Mouse (Mus musculus) bone marrow, adult 2 months (tissue): ENCODE results near the gene Col5a1. TPM values are rescaled to one million over a fixed set of nuclear protein-coding genes. Genes with fewer than 3 reads are reported as not detected.

Experiments used
- H3K27ac ChIP-seq: fragments of 200-500 bp; 2 replicates; pipeline ENCODE4 v1.5.1; 2012; ENCODE audit warnings: low read depth, mild to moderate bottlenecking, control low read depth, inconsistent platforms, low read length; ENCODE audit not compliant: control insufficient read depth, poor library complexity, insufficient read depth
- H3K4me1 ChIP-seq: fragments of 200-500 bp; 2 replicates; pipeline ENCODE4 v1.6.1; 2011; ENCODE audit warnings: low read length; ENCODE audit not compliant: control insufficient read depth, insufficient read depth
- H3K4me3 ChIP-seq: fragments of 200-500 bp; replicated peaks from 2 replicates; pipeline ENCODE3; 2011; ENCODE audit warnings: mild to moderate bottlenecking, low read depth, low read length, control low read depth; ENCODE audit not compliant: control insufficient read depth
- CTCF ChIP-seq: fragments of 200-500 bp; IDR thresholded peaks from 2 replicates; pipeline ENCODE4 v1.5.1; 2011; ENCODE audit warnings: low read length, control low read depth; ENCODE audit not compliant: control insufficient read depth, insufficient read depth
- POLR2A ChIP-seq: fragments of 200-500 bp; IDR thresholded peaks from 2 replicates; pipeline ENCODE4 v1.6.1; 2011; ENCODE audit warnings: low read depth, mild to moderate bottlenecking, control low read depth, low read length, borderline replicate concordance; ENCODE audit not compliant: control insufficient read depth
- WGBS: fragments of 180-500 bp; shearing (Covaris S2); methylation state at CpG from one replicate; pipeline ENCODE4 v1.1.7; 2018; 5-methylcytosine and 5-hydroxymethylcytosine counted together
- polyA plus RNA-seq: library from polyadenylated mRNA; stranded (reverse); fragments of >200 nt; gene quantifications from 2 replicates; pipeline ENCODE4 v1.2.4, GENCODE M21; 2011; ENCODE audit warnings: low replicate concordance; ENCODE audit not compliant: missing spikeins, insufficient read depth, insufficient read length

The Col5a1 gene
- polyA plus RNA-seq: 7.3 and 8.6 TPM in 2 replicates

DNA sequence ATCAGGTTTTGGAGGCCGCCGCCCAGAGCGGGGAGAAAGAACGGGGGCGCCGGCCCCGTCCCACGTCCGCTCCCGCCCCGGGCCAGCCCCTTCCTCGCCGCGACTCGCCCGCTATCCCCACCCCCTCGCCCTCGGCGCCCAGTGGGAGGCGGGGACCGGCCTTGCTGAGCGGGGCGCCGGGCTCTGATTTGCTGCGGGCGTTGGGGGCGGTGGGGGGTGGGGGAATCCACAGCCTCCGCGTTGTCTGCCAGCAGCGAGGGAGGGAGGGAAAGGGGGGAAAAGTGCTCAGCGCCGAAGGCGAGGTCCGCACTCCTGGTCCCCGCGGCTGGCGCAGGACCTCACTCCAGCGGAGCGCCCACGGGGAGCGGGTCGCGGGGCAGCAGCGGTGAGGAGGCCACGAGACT is at the start of gene Col5a1:
TSS of gene Col5a1 (plus strand) at position 278 of the 404 bp plus-strand sequence.
- Histone ChIP-seq H3K4me1 (peaks cover 2% of the 10 kb centered on the region; the same call in 1 of the 2 replicates), H3K4me3 (peak within 1 kb of the TSS; percentile 17), H3K27ac (no peak within 1 kb of the TSS)
- 1% methylated on average over 43 of the region's 45 CpGs for WGBS
- TF ChIP-seq POLR2A (no peak), CTCF (no peak)

DNA sequence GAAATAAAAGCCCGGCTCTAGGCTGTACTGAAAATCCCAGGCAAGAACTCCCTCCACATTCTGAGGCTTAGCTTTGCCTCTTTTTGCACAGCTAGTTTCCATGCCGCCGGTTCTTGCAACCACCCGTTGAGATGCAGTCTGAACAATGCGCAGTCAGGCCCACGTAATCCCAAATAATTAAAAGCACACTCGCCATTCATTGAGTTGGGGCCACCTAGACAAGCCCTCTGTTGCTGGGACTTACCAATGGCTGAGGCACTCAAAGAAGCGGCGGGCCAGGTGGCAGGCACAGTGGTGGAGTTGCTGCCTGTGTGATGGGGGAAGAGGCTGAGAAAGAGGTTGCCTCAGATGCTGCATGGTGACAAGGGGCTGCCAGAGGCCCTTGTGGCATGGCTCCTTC is 48.1 kb upstream of the Col5a1 start:
- TF ChIP-seq CTCF: no peak
- no peak for TF ChIP-seq POLR2A
- 87% methylated on average over 9 of the region's 9 CpGs for WGBS
- no peak overlapping the region for H3K27ac ChIP-seq
- H3K4me1 ChIP-seq: no peaks in the 10 kb centered on the region
- no peak overlapping the region for H3K4me3 ChIP-seq

DNA sequence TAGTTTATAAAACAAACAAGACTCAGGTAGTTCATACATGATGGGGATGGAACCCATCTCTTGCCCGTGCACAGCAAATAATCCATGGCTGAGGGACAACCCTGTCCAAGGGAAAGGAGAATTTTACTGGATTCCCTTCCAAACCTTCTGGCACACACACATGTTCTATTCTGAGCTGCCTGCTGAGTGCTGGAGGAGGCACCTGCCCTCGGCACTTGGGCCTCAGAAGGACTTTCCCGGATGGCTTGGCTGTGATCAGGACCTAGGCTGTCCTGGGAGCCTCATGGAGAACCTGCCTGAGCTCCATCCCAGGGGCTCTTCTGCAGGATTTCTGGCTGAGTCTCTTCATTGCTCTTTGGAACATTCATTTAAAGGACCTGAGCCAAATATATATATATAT is 45.3 kb upstream of the Col5a1 start:
- TF ChIP-seq CTCF (no peak), POLR2A (no peak)
- no peak overlapping the region for H3K27ac ChIP-seq
- H3K4me1 ChIP-seq: no peaks in the 10 kb centered on the region
- 70% methylated on average over 3 of the region's 3 CpGs for WGBS
- H3K4me3 ChIP-seq: no peak overlapping the region

DNA sequence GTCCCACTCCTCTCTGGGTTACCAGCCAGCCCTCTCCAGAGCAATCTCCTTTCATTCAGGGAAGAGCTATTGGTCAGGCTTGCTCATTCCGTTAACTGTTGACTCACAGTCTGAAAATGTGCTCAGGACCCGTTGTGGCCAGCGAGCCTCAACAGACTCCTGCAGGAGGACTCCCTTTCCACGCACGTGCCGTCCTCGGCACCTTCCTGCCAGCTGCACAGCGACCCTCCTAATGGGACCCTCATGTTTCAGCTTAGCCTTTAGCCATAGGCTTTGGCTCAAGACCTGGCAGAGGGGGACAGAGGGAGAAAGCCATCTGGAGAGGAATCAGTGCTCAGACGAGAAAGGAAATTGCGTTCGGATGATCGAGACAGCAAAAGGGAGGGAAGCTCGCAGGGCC is 43.3 kb upstream of the Col5a1 start:
- no peak overlapping the region for H3K4me3 ChIP-seq
- H3K27ac ChIP-seq: no peak overlapping the region
- WGBS: 71% methylated on average over 13 of the region's 13 CpGs
- TF ChIP-seq CTCF: no peak
- TF ChIP-seq POLR2A: no peak
- no peaks in the 10 kb centered on the region for H3K4me1 ChIP-seq

DNA sequence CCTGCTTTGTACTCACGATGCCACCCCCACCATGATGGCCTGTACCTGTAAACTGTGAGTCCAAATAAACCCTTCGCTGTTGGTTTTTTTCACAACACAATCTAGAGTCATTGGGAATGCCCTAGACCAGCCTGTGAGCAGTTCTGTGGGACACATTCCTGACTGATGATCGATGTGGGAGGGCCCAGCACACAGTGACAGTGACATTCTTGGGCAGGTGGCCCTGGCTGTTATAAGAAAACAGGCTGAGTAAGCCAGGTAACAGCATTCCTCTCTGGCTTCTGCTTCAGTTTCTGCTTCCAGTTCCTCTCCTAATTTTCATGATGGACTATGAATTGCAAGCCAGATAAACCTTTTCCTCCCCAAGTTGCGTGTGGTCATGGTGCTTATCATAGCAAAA is 41.3 kb upstream of the Col5a1 start:
- Histone ChIP-seq H3K4me1 (no peaks in the 10 kb centered on the region), H3K27ac (no peak overlapping the region), H3K4me3 (no peak overlapping the region)
- 80% methylated on average over 4 of the region's 4 CpGs for WGBS
- TF ChIP-seq CTCF (no peak), POLR2A (no peak)

DNA sequence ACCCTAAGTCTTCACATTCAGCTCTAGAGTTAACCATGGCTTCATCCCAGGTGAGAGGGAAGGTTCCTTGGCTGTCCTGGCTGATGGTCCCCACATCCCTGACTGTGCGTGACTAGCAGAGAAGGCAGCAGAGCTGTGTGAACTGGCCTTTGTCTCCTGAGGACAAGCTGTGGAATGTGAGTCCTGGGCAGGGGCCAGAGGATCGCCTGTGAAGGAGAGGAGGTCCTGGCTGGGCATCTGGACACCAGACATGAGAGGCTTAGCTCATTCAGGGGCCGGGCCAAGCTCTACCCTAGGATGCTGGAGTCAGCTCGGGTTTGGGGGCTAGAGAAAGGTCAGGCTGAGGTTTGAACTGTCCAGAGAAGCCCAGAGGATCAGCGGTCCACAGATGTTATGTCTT is 39.2 kb upstream of the Col5a1 start:
- Histone ChIP-seq H3K27ac (no peak overlapping the region), H3K4me1 (no peaks in the 10 kb centered on the region), H3K4me3 (no peak overlapping the region)
- WGBS: 69% methylated on average over 5 of the region's 5 CpGs
- no peak for TF ChIP-seq POLR2A
- TF ChIP-seq CTCF: no peak

DNA sequence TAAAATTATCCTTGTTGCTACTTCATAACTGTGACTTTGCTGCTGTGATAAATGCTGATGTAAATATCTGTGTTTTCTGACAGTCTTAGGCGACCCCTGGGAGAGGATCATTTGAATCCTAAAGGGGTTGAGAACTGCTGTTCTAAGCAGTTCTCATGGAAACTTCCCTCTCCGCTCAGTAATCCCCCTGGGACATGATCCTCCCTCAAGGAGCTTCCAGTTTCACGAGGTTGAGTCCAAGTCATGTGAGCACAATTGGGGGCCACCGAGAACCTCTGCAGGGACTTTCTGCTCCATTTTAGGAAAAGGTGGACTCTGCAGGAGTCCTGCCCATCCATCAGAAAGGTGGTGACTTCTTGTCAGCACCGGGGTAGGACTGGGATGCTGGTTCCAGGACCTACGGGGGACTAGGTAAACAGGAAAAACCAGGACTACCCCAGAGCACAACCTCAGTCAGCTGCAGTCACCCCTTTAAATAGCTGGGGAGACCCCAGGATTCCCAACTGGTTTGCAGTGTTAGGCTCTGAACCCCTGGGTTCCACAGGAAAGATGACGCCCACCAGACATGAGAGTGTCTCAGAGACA is 38.3 kb upstream of the Col5a1 start:
- WGBS: 63% methylated on average over 7 of the region's 7 CpGs
- no peaks in the 10 kb centered on the region for H3K4me1 ChIP-seq
- no peak overlapping the region for H3K27ac ChIP-seq
- H3K4me3 ChIP-seq: no peak overlapping the region
- TF ChIP-seq CTCF: no peak
- no peak for TF ChIP-seq POLR2A

DNA sequence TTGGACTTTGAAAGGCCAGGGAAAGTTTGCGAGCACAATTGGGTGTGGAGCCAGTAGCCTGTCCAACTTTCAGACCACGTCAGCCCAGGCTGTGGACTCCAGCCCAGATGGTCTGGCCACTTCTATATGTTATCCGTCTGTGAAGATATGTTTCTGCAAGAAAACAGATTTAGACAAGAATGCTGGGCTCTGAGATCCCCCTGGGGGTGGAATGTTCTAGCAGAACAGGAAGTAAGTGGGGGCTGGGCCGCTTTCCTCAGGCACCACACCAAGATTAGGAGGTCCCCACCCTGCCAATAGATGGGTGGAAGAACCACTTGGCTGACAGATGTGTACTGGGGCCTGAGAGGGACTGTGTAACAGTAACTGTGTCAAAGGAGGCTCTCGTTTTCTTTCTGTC is 37.8 kb upstream of the Col5a1 start:
- TF ChIP-seq CTCF (no peak), POLR2A (no peak)
- Histone ChIP-seq H3K4me1 (no peaks in the 10 kb centered on the region), H3K4me3 (no peak overlapping the region), H3K27ac (no peak overlapping the region)
- 62% methylated on average over 5 of the region's 5 CpGs for WGBS
